Mouse (Mus musculus) embryonic facial prominence, embryonic 15.5 days (tissue): ENCODE data around the gene Spaca7. TPM values are rescaled to one million over a fixed set of nuclear protein-coding genes. Genes with fewer than 3 reads are reported as not detected.

Experiments
- ATAC-seq: fragments of 200-750 bp; cut with Nextera tagmentation; 2 replicates; pipeline ENCODE4 v1.8.0; 2017; ENCODE audit warnings: low read depth, moderate TSS enrichment; ENCODE audit not compliant: insufficient number of reproducible peaks, low FRiP score, low TSS enrichment
- H3K27ac ChIP-seq: fragments of 300-500 bp; sonication (generic); replicated peaks from 2 replicates; pipeline ENCODE4 v1.5.1; 2015; ENCODE audit warnings: mild to moderate bottlenecking, inconsistent platforms
- H3K27me3 ChIP-seq: fragments of 300-500 bp; sonication (generic); 2 replicates; pipeline ENCODE4 v1.6.1; 2015; ENCODE audit warnings: inconsistent platforms
- H3K36me3 ChIP-seq: fragments of 300-500 bp; sonication (generic); 2 replicates; pipeline ENCODE4 v1.6.1; 2015; ENCODE audit warnings: mild to moderate bottlenecking, inconsistent platforms
- H3K4me1 ChIP-seq: fragments of 300-500 bp; sonication (generic); 2 replicates; pipeline ENCODE4 v1.6.1; 2015; ENCODE audit warnings: inconsistent platforms
- H3K4me2 ChIP-seq: fragments of 300-500 bp; sonication (generic); replicated peaks from 2 replicates; pipeline ENCODE4 v1.6.1; 2015; ENCODE audit warnings: mild to moderate bottlenecking, inconsistent platforms
- H3K4me3 ChIP-seq: fragments of 300-500 bp; sonication (generic); replicated peaks from 2 replicates; pipeline ENCODE4 v1.5.1; 2015; ENCODE audit warnings: mild to moderate bottlenecking, inconsistent platforms
- H3K9ac ChIP-seq: fragments of 300-500 bp; sonication (generic); 2 replicates; pipeline ENCODE4 v1.6.1; 2015; ENCODE audit warnings: inconsistent platforms
- H3K9me3 ChIP-seq: fragments of 300-500 bp; sonication (generic); replicated peaks from 2 replicates; pipeline ENCODE4 v1.6.1; 2016; ENCODE audit warnings: inconsistent platforms
- WGBS: fragments of 180-500 bp; shearing (Covaris S2); methylation state at CpG from one replicate; pipeline ENCODE4 v1.1.7; 2015; 5-methylcytosine and 5-hydroxymethylcytosine counted together
- polyA plus RNA-seq: library from polyadenylated mRNA; unstranded; fragments of >200 nt; fragmentation: Nextera tagmentation; extraction: Ambion mirVana; gene quantifications from 2 replicates; pipeline ENCODE4 v1.2.1, GENCODE M21; 2015

Spaca7 gene
- polyA plus RNA-seq, 1 experiment from 2014 or later = not detected

DNA sequence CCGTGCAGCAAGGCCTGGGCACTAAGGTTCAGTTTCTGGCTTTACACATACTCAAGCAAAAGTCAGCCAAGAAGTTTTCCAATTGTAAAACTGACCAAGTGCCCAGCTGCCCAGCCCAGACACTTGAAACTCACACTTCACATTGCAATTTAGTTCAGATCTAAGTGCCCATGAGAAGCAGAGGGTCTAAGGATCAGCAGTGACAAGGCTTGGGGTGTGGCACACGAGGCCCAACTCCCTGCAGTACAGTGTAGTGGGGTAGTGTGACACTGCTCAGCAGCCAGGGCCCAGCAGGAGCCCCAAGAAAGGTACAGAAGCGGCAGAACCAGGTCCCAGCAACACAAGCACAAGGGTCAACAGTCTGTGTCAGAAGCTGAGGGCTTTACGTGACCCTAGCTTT is 76.1 kb downstream of the Spaca7 start:
- 93% methylated on average over 4 of the region's 4 CpGs for WGBS
- H3K4me2 ChIP-seq = no peak overlapping the region
- no peak overlapping the region for H3K9ac ChIP-seq
- peaks cover 71% of the 10 kb centered on the region for H3K36me3 ChIP-seq
- no peak for ATAC-seq
- H3K9me3 ChIP-seq = no peaks in the 10 kb centered on the region
- no peak overlapping the region for H3K4me3 ChIP-seq
- no peaks in the 10 kb centered on the region for H3K4me1 ChIP-seq
- no peaks in the 10 kb centered on the region for H3K27me3 ChIP-seq
- H3K27ac ChIP-seq = no peak overlapping the region

Other genes with a start within 250 kb of the Spaca7 start
- 0.03 TPM in 1 of 2 replicates, not detected in the other for gene Sox1, start 177.7 kb upstream of the Spaca7 start, polyA plus RNA-seq
- 33.8 and 38.6 TPM in 2 replicates for gene Tubgcp3, start 99.2 kb downstream of the Spaca7 start, polyA plus RNA-seq
- 19.9 and 22.2 TPM in 2 replicates for gene Atp11a, start 184.0 kb downstream of the Spaca7 start, polyA plus RNA-seq